Mouse (Mus musculus): Measurements from ENCODE around the gene Rep15.

Gene Rep15

DNA sequence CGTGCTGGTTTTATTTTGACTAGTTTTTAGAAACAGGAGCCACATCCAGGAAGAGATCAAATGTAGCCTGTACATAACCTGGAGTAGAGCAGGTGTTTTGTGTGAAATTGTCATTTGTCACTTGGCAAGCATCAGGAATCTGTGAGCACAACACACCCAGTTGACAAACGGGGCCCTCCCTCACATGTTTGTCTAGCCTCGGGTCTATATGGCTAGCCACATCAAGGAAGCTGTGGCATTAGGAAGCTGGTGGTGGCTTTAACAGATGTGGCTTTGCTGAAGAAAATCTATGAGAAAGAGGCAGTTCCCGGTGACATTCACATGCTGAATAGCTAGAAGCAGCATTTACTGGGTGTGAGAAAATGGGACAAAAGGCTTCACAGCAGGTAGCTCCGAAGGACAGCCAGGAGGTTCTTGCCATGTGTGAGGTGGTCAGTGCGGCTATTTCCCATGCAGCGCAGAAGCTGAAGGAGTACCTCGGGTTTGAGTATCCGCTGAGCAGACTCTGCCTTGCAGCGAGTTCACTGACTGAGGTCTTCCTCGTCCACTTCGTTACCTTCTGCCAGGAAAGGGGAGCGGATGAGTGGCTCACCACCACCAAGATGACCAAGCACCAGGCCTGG, at the start of gene Rep15:
TSS of gene Rep15 (plus strand) at position 282 of the 623 bp plus-strand sequence.
- DNase-seq (ENCODE audit: low spot score), result no peak

DNA sequence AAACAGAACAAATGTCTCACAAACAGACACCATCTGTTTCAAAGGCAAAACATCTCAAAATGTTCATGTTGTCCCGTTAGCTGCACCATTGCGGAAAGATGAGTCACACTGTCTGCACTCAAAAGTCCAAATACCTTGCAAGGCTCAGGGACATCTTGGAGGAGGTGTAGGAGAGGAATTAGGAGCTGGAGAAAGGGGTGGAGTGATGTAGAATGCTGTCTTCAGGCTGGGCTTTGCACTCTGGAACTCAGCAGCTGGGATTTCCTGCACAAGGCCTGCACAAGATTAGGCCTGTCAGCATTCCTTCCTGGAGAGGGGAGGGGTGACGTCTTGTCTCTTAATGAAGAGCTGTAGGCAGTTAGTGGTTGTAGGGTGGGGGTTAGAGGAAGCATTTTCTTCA, 47.8 kb upstream of the Rep15 start:
- no peak for DNase-seq (ENCODE audit: low spot score)

DNA sequence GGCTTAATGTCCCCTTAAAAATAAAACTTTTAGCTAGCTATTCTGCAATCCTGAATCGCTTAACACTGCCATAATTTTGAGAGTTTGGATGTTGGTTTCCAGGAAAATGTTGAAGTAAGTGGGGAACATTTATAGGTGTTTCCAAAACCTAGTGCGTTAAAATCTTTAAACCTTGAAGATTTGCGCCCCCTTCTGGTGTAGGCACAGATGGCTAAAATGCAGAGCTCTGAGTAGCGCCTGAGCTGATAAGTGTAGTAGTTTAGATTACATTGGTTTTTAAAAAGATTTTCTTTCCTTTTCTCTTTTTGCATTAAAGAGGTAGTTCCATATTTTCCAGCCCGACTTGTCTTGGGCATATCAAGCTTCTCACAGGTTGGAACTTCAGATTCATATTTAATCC, 38.1 kb upstream of the Rep15 start:
- DNase-seq (ENCODE audit: low spot score), result peak; percentile 82

GRCm38 (mm10) chr6:146995391-146995790, 37.0 kb upstream of the Rep15 start:
- no peak for DNase-seq (ENCODE audit: low spot score)

GRCm38 (mm10) chr6:146995878-146996277, 36.5 kb upstream of the Rep15 start:
- DNase-seq (ENCODE audit: low spot score), result no peak

- no peak for DNase-seq (ENCODE audit: low spot score)
Observed at GRCm38 (mm10) chr6:146997006-146997405, 35.4 kb upstream of the Rep15 start.

DNA sequence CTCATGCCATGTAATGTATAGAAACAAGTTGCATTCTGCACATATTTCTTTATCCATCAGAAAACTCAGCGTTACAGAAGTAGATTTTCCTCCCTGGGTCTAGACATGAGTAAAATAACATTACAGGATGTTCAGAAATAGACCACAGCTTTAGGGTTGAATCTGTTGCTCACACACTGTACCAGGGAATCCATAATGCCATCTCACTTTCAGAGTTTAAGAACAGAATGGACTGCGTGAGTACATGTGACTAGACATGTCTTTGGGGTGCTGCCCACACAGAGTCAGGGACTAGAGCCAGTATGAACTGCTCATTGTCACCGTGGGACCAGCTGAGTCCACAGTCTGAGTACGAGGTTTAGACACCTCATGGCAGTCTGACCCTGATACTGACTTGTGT, 33.7 kb upstream of the Rep15 start:
- DNase-seq (ENCODE audit: low spot score), result no peak

- no peak for DNase-seq (ENCODE audit: low spot score)
Observed at GRCm38 (mm10) chr6:146999302-146999701, 33.1 kb upstream of the Rep15 start.

DNA sequence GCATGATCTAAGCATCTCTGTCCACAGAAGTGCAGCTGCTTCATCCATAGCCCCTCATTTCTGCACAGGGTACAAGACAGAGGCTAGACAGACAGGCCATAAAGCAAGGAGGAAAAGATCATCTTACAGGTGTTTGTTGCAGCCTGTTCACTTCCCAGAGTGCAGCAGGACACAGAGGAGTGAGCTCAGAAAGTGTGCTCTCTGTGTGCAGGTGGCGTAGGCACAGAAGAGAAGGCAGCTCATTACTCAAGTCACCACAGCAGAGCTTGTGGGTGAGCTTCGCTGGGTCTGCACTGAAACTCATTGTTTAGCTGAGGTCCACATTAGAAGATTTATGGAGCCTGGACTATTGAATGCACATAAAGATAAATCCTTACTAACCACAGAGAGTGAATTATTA, 32.6 kb upstream of the Rep15 start:
- no peak for DNase-seq (ENCODE audit: low spot score)

- DNase-seq (ENCODE audit: low spot score), result peak; percentile 77
Observed at GRCm38 (mm10) chr6:147008148-147008547, 24.2 kb upstream of the Rep15 start.

- DNase-seq (ENCODE audit: low spot score), result no peak
Observed at GRCm38 (mm10) chr6:147010358-147010757, 22.0 kb upstream of the Rep15 start.

- DNase-seq (ENCODE audit: low spot score), result no peak
Observed at GRCm38 (mm10) chr6:147010811-147011520, 21.4 kb upstream of the Rep15 start.

- no peak for DNase-seq (ENCODE audit: low spot score)
Observed at GRCm38 (mm10) chr6:147011555-147011954, 20.8 kb upstream of the Rep15 start.

- DNase-seq (ENCODE audit: low spot score), result no peak
Observed at GRCm38 (mm10) chr6:147011977-147012376, 20.4 kb upstream of the Rep15 start.

DNA sequence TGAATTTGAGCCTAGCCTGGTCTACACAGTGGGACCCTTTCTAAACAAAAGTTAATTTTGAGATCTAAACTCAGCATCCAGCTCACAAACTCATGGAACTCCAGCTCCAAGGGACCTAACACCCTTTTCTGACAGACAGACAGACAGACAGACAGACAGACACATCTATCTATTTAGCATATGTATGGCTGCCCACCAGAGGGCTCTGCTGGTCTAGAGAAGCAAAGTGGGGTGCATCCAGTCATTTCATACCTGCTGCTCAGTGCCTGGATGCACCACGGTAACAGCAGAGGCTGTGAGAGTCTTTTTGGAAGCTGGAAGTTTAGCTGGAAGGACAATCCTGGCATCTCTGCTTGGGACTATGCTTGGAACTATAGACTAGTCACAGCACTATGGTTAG, 18.8 kb upstream of the Rep15 start:
- DNase-seq (ENCODE audit: low spot score), result no peak

DNA sequence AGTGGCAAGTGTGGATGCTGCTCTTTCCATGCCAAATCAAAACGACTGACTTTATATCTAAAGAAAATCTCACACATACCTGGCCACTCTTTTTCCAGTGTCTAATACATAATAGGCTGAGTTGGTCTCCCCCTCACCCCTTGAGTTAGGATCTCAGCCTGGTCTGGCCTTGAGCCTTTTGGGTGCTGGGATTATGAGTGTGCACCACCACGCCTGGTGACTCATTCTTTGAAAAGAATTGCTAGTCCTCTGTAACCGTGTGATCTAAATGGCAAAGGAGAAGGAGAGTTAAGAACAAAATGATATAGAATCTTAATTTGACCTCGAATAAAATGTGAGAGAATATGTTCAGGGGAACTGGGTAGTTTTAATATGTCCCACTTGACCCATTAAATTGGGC, 14.5 kb upstream of the Rep15 start:
- no peak for DNase-seq (ENCODE audit: low spot score)

GRCm38 (mm10) chr6:147018364-147018763, 14.0 kb upstream of the Rep15 start:
- DNase-seq (ENCODE audit: low spot score), result no peak

DNA sequence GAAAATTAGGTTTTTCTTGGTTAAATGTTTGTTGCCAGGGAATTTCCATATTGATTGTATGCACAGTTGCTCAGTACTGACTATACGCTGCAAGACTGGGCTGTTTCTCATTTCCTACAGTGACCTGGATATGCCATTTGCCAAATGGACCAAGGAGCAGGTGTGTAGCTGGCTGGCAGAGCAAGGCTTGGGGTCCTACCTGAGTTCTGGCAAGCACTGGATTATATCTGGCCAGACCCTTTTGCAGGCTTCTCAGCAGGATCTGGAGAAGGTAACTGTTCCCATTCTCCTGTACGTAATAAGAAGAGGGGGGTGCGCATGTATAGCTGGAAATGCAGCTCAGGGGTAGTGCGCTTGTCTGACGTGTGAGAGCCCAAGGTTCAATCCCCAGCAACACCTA, 11.2 kb upstream of the Rep15 start:
- DNase-seq (ENCODE audit: low spot score), result no peak

DNA sequence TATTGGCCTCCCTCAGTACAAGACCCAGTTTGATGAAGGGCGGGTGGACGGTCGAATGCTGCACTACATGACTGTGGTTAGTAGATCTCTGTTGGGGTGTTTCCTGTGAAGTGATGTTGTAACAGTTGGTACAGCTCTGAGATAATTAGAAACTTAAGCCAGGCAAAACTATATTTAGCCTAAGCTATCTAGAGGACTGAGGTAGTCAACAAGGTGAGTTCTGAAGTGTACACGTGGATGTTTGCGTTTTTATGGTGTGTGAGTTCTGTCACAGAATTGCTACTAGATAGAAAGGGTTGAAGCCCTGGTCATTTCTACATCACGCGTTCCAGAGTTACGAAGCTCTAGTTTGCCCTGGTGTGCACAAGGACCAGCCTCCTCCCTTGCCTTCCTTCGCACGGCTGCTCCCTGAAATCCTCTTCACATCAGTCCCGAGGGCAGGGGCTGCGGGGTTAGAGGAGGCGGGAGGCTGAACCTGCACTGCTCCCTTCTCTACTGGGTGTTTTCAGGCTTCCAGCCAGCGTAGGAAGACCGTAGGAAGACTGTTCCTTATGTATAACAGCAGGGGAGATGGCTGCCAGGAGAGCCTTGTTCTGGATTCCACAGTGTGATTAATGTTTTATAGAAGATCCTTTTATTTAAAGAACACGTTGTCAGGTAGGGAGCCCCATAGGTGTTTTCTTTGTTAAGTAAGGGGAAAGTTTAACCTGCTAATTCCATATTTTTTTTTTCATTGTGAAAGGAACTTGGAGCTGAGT, 9.8 kb upstream of the Rep15 start:
- DNase-seq (ENCODE audit: low spot score), result no peak

- DNase-seq (ENCODE audit: low spot score), result no peak
Observed at GRCm38 (mm10) chr6:147023133-147023395, 9.3 kb upstream of the Rep15 start.

DNA sequence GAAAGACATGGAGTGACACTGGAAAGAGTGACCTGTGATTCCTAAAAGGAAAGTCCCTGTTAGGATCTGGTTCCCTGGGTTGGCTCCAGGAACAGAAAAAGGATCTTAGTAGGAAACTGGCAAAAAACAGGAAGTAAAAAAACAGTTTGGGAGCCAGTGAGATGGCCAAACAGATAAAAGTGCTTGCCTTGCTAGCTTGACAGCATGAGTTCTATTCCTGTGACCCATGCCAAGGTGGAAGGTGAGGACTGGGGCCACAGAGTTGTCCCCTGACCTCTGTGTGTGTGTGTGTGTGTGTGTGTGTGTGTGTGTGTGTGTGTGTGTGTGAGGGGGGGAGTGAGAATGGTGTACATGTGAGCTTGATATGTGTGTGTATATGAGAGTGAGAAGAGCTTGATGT, 8.8 kb upstream of the Rep15 start:
- no peak for DNase-seq (ENCODE audit: low spot score)

DNA sequence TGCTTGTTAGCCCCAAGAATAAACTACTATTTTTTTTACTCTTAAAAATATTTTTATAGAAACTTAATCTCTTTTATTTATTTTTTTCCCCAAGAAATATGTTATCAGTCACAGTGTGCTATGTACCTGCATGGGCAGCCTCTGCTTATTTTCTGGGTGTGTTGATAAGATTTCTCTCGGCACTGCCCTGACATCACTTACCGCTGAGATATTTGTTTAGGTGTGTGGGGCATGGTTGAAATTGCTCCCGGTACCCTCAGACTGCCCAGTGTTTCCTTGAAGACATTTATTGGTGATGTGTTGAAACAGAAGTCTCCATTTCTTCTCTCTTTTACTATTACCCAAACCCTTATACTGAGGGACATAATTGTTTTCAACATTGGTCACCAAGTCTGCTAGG, 7.6 kb upstream of the Rep15 start:
- no peak for DNase-seq (ENCODE audit: low spot score)

GRCm38 (mm10) chr6:147028396-147028795, 4.0 kb upstream of the Rep15 start:
- no peak for DNase-seq (ENCODE audit: low spot score)

DNA sequence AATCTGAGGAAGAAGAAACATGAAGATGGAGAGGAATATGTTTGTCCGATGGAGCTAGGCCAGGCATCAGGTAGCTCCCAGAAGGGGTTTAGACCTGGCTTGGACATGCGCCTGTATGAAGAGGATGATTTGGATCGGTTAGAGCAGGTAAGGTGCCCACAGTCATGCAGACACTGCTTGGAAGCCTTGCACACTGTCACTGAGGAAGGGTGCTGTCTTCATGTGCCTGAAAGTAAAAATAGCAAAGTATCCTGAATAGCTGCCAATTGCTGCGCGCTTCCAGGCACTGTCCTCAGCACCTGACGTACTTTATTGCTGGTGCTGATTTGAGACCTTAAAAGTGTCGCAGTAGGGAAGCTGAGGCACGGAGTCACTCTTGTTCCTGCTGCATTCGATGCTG, 2.8 kb upstream of the Rep15 start:
- no peak for DNase-seq (ENCODE audit: low spot score)
